Mouse (Mus musculus) limb, embryonic 15.5 days (tissue): ENCODE measurements around the gene H2afy2. TPM values are rescaled to one million over a fixed set of nuclear protein-coding genes. Genes with fewer than 3 reads are reported as not detected.

Source experiments
- ATAC-seq: fragments of 200-750 bp; cut with Nextera tagmentation; 2 replicates; pipeline ENCODE4 v1.8.0; 2017; ENCODE audit warnings: low read depth, moderate TSS enrichment; ENCODE audit not compliant: insufficient number of reproducible peaks, low FRiP score, low TSS enrichment
- H3K27ac ChIP-seq: fragments of 300-500 bp; sonication (generic); 2 replicates; pipeline ENCODE4 v1.5.1; 2015; ENCODE audit warnings: moderate library complexity, mild to moderate bottlenecking, inconsistent platforms
- H3K27me3 ChIP-seq: fragments of 300-500 bp; sonication (generic); 2 replicates; pipeline ENCODE4 v1.6.1; 2015; ENCODE audit warnings: inconsistent platforms
- H3K36me3 ChIP-seq: fragments of 300-500 bp; sonication (generic); 2 replicates; pipeline ENCODE4 v1.6.1; 2015; ENCODE audit warnings: inconsistent platforms
- H3K4me1 ChIP-seq: fragments of 300-500 bp; sonication (generic); 2 replicates; pipeline ENCODE4 v1.6.1; 2015; ENCODE audit warnings: inconsistent platforms
- H3K4me2 ChIP-seq: fragments of 300-500 bp; sonication (generic); 2 replicates; pipeline ENCODE4 v1.6.1; 2015; ENCODE audit warnings: mild to moderate bottlenecking, inconsistent platforms
- H3K4me3 ChIP-seq: fragments of 300-500 bp; sonication (generic); 2 replicates; pipeline ENCODE4 v1.5.1; 2015; ENCODE audit warnings: mild to moderate bottlenecking, inconsistent platforms
- H3K9ac ChIP-seq: fragments of 300-500 bp; sonication (generic); 2 replicates; pipeline ENCODE4 v1.6.1; 2015; ENCODE audit warnings: inconsistent platforms
- H3K9me3 ChIP-seq: fragments of 300-500 bp; sonication (generic); 2 replicates; pipeline ENCODE4 v1.6.1; 2016; ENCODE audit warnings: inconsistent platforms
- WGBS: fragments of 180-500 bp; shearing (Covaris S2); methylation state at CpG from one replicate; pipeline ENCODE4 v1.1.7; 2015; 5-methylcytosine and 5-hydroxymethylcytosine counted together
- microRNA-seq: library from miRNA; unstranded; fragments of <30 nt; microRNA quantifications from one replicate; pipeline ENCODE4, GENCODE M21; 2016
- polyA plus RNA-seq: library from polyadenylated mRNA; unstranded; fragments of >200 nt; fragmentation: Nextera tagmentation; extraction: Ambion mirVana; gene quantifications from 2 replicates; pipeline ENCODE4 v1.2.1, GENCODE M21; 2015

The H2afy2 gene
- polyA plus RNA-seq, 1 experiment from 2014 or later = 144 TPM

- under 1% methylated on average over 97 of the region's 111 CpGs for WGBS
- no peak; the same call in 1 of the 2 replicates for ATAC-seq
- Histone ChIP-seq H3K4me2 (peak overlapping the region; percentile 100), H3K27me3 (no peaks in the 10 kb centered on the region), H3K36me3 (peaks cover 40% of the 10 kb centered on the region), H3K27ac (peak overlapping the region; percentile 57), H3K4me3 (peak overlapping the region; percentile 96), H3K9me3 (no peaks in the 10 kb centered on the region), H3K4me1 (peaks cover 17% of the 10 kb centered on the region), H3K9ac (peak overlapping the region; percentile 82)
Observed at GRCm38 (mm10) chr10:61695703-61696559, 88.0 kb downstream of the H2afy2 start.

GRCm38 (mm10) chr10:61694870-61695670 is 88.9 kb downstream of the H2afy2 start, which contains the start of gene Tysnd1:
TSS of gene Tysnd1 (plus strand) at chr10:61695514.
- peak; percentile 91 for ATAC-seq
- H3K27me3 ChIP-seq = no peaks in the 10 kb centered on the region
- H3K4me2 ChIP-seq = peak within 1 kb of the TSS; percentile 100
- H3K4me3 ChIP-seq = peak within 1 kb of the TSS; percentile 96
- WGBS = under 1% methylated on average over 42 of the region's 42 CpGs
- H3K4me1 ChIP-seq = peaks cover 17% of the 10 kb centered on the region
- H3K9ac ChIP-seq = peak within 1 kb of the TSS; percentile 82
- H3K9me3 ChIP-seq = no peaks in the 10 kb centered on the region
- H3K36me3 ChIP-seq = peaks cover 46% of the 10 kb centered on the region
- H3K27ac ChIP-seq = peak within 1 kb of the TSS; percentile 57

- no peak for ATAC-seq
- no peaks in the 10 kb centered on the region for H3K27me3 ChIP-seq
- H3K9ac ChIP-seq = no peak overlapping the region
- H3K36me3 ChIP-seq = peaks cover 53% of the 10 kb centered on the region
- no peak overlapping the region for H3K4me3 ChIP-seq
- H3K4me1 ChIP-seq = peaks cover 17% of the 10 kb centered on the region
- no peak overlapping the region for H3K27ac ChIP-seq
- H3K4me2 ChIP-seq = no peak overlapping the region
- no peaks in the 10 kb centered on the region for H3K9me3 ChIP-seq
- 69% methylated on average over 4 of the region's 4 CpGs for WGBS
Observed at GRCm38 (mm10) chr10:61693563-61693962, 90.4 kb downstream of the H2afy2 start.

DNA sequence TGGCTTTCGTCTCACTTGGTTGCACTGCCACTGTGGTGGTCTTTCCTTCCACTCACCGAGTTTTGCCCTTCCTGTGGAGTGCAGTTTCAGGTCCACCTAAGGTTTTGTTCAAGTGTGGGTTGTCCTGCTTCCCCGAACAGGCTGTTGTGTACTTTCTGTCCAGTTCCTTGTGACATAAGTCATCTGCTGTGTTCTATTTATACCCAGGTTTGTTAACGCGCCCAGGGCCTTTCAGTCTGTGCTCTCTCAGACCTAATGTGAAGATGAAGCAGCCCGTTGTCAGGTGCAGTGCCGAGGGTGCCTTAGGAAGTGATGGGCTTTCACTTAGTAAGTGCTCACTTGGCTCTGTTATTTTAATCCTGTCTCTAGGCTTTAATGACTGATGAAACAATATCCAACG is 94.5 kb downstream of the H2afy2 start:
- no peak overlapping the region for H3K9ac ChIP-seq
- H3K4me1 ChIP-seq = no peaks in the 10 kb centered on the region
- no peak overlapping the region for H3K27ac ChIP-seq
- H3K4me3 ChIP-seq = no peak overlapping the region
- 90% methylated on average over 8 of the region's 8 CpGs for WGBS
- H3K27me3 ChIP-seq = no peaks in the 10 kb centered on the region
- H3K4me2 ChIP-seq = no peak overlapping the region
- no peaks in the 10 kb centered on the region for H3K9me3 ChIP-seq
- no peak for ATAC-seq
- peaks cover 85% of the 10 kb centered on the region for H3K36me3 ChIP-seq

Small RNA genes within 50 kb of the gene (microRNA-seq; reads per million reads assigned to microRNA genes)
- not detected for gene Mir5108

Other genes with a start within 250 kb of the H2afy2 start
- gene Npffr1, start 188.7 kb downstream of the H2afy2 start, polyA plus RNA-seq = 0.12 TPM in 2 replicates
- 171 and 176 TPM in 2 replicates for gene Ppa1, start 135.6 kb downstream of the H2afy2 start, polyA plus RNA-seq
- 323 and 343 TPM in 2 replicates for gene Sar1a, start 103.8 kb downstream of the H2afy2 start, polyA plus RNA-seq
- gene Tysnd1, start 88.6 kb downstream of the H2afy2 start, polyA plus RNA-seq = 31.0 and 33.1 TPM in 2 replicates
- 12.5 and 14.9 TPM in 2 replicates for gene Aifm2, start 68.9 kb downstream of the H2afy2 start, polyA plus RNA-seq
- 8.2 and 9.1 TPM in 2 replicates for gene Col13a1, start 195.0 kb upstream of the H2afy2 start, polyA plus RNA-seq